Mouse (Mus musculus): ENCODE results near the gene Nprl3.

The Nprl3 gene

GRCm38 (mm10) chr11:32245614-32246013 lies 21.9 kb downstream of the Nprl3 start:
- no peak for DNase-seq (ENCODE audit: low spot score in 2 of 2)

GRCm38 (mm10) chr11:32244617-32245016 lies 22.9 kb downstream of the Nprl3 start:
- no peak for DNase-seq (ENCODE audit: low spot score in 2 of 2)

- DNase-seq (ENCODE audit: low spot score in 2 of 2): no peak
These were observed 23.4 kb downstream of the Nprl3 start for GRCm38 (mm10) chr11:32244064-32244463.

GRCm38 (mm10) chr11:32243205-32243955 lies 24.1 kb downstream of the Nprl3 start:
- no peak for DNase-seq (ENCODE audit: low spot score in 2 of 2)

GRCm38 (mm10) chr11:32242209-32242608 lies 25.3 kb downstream of the Nprl3 start:
- DNase-seq (ENCODE audit: low spot score in 2 of 2): no peak

GRCm38 (mm10) chr11:32241391-32241790 lies 26.1 kb downstream of the Nprl3 start:
- DNase-seq (ENCODE audit: low spot score in 2 of 2): no peak

- DNase-seq (ENCODE audit: low spot score in 2 of 2): peak in 1 of 2 experiments; percentile 70
These were observed 29.2 kb downstream of the Nprl3 start for GRCm38 (mm10) chr11:32238093-32238860.

- DNase-seq (ENCODE audit: low spot score in 2 of 2): no peak
These were observed 30.1 kb downstream of the Nprl3 start for GRCm38 (mm10) chr11:32237411-32237795.

- no peak for DNase-seq (ENCODE audit: low spot score in 2 of 2)
These were observed 30.6 kb downstream of the Nprl3 start for GRCm38 (mm10) chr11:32236712-32237410.

GRCm38 (mm10) chr11:32236132-32236531 lies 31.4 kb downstream of the Nprl3 start:
- DNase-seq (ENCODE audit: low spot score in 2 of 2): no peak

GRCm38 (mm10) chr11:32235646-32236045 lies 31.9 kb downstream of the Nprl3 start:
- peak in 1 of 2 experiments; percentile 75 for DNase-seq (ENCODE audit: low spot score in 2 of 2)

GRCm38 (mm10) chr11:32234816-32235485 lies 32.6 kb downstream of the Nprl3 start:
- DNase-seq (ENCODE audit: low spot score in 2 of 2): no peak

- no peak for DNase-seq (ENCODE audit: low spot score in 2 of 2)
These were observed 33.6 kb downstream of the Nprl3 start for GRCm38 (mm10) chr11:32233895-32234294.

- no peak for DNase-seq (ENCODE audit: low spot score in 2 of 2)
These were observed 34.7 kb downstream of the Nprl3 start for GRCm38 (mm10) chr11:32232848-32233247.

- DNase-seq (ENCODE audit: low spot score in 2 of 2): no peak
These were observed 36.4 kb downstream of the Nprl3 start for GRCm38 (mm10) chr11:32231125-32231524.

GRCm38 (mm10) chr11:32230220-32230619 lies 37.3 kb downstream of the Nprl3 start:
- no peak for DNase-seq (ENCODE audit: low spot score in 2 of 2)

GRCm38 (mm10) chr11:32228292-32228845 lies 39.1 kb downstream of the Nprl3 start:
- no peak for DNase-seq (ENCODE audit: low spot score in 2 of 2)

GRCm38 (mm10) chr11:32227555-32227954 lies 40.0 kb downstream of the Nprl3 start:
- DNase-seq (ENCODE audit: low spot score in 2 of 2): no peak

- DNase-seq (ENCODE audit: low spot score in 2 of 2): no peak
These were observed 40.5 kb downstream of the Nprl3 start for GRCm38 (mm10) chr11:32227041-32227440.

GRCm38 (mm10) chr11:32226124-32226871 lies 41.2 kb downstream of the Nprl3 start, which contains the start of gene Mpg:
Mpg (plus strand) TSS chr11:32226505.
- DNase-seq (ENCODE audit: low spot score in 2 of 2): peak; percentile 81 to 89

Data from urinary bladder, postnatal 36 days (tissue).